21 mouse cellular contexts compared by ENCODE assay signal in the genomic region with DNA sequence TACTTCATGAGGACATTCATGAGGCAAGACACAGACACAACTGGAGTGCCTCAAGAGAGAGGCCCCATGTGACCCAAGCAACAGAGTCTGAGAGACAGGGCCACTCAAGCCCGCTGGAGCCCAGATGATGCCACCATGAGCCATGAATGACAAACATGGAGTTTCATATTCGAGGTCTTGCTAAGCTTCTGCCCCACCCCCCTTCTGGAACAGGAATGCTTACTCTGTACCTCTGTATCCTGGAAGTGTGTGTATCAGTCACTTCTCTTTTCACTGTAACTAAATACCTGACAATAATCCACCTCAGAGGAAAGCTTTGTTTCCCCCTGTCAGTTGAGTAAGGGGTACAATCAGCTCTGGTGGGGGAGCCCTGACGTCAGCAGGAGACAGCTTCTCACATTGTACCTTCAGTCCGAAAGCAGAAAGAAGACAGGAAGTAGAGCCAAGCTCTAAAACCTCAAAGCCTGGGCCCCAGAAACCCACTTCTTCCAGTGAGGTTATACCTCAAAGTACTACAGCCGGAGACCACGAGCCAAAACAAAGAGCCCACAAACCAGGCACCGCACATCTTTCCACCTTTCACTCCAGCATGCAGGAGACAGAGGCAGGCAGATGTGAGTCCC. TPM values are rescaled to one million over a fixed set of nuclear protein-coding genes. Genes with fewer than 3 reads are reported as not detected.
A peak's percentile ranks its signal among the peaks of the same experiment; 100 is the strongest.
DNase-seq lines count a peak whose midpoint lies in the region; ATAC-seq and TF ChIP-seq lines count a peak whose summit lies in the region.
"Had no signal": no experiment of that assay in that cellular context is flagged by ENCODE, and none has a peak within 500 bp of the region (broad histone marks: within the 10 kb centered on the region; RNA-seq: fewer than 3 reads in every experiment).

No protein-coding gene starts in this region.

- H3K9ac ChIP-seq in CH12.LX (ENCODE audit: insufficient read depth, low read depth), result peak overlapping the region; percentile 28
- H3K9ac ChIP-seq in forebrain, embryonic 13.5 days, result no peak overlapping the region
- H3K9ac ChIP-seq: forebrain, embryonic 15.5 days; hindbrain, embryonic 13.5 days; liver, embryonic 14.5 days; lung, embryonic 15.5 days; neural tube, embryonic 15.5 days had no signal

- in situ Hi-C loops in CH12.LX (cut with MboI; ENCODE audit: low pct_ligation_motif_present, low pct_unique_long_range_greater_than_20kb, low sequenced_read_pairs), result no loop called here

- H3K27me3 ChIP-seq in spleen, adult 2 months (ENCODE audit: control insufficient read depth, insufficient read depth, low read length), result no peaks in the 10 kb centered on the region
- no peaks in the 10 kb centered on the region for H3K27me3 ChIP-seq in CH12.LX (replicated peaks)
- no peaks in the 10 kb centered on the region for H3K27me3 ChIP-seq in splenic B cell, adult 2 months (ENCODE audit: control insufficient read depth, insufficient read depth, low read length, poor library complexity, severe bottlenecking)
- no peaks in the 10 kb centered on the region for H3K27me3 ChIP-seq in forebrain, embryonic 13.5 days
- H3K27me3 ChIP-seq: forebrain, embryonic 15.5 days; hindbrain, embryonic 13.5 days; lung, embryonic 15.5 days; neural tube, embryonic 15.5 days had no signal

- H3K4me3 ChIP-seq in spleen, adult 2 months (ENCODE audit: extremely low read depth, insufficient read depth, insufficient read length), result no peak overlapping the region
- H3K4me3 ChIP-seq in CH12.LX (replicated peaks in 1 of 3; ENCODE audit: low read depth in 2 of 3, low read length in 2 of 3, poor library complexity in 1 of 3), result no peak overlapping the region
- no peak overlapping the region for H3K4me3 ChIP-seq in forebrain, embryonic 13.5 days
- H3K4me3 ChIP-seq: forebrain, embryonic 15.5 days; heart, adult 2 months; hindbrain, embryonic 13.5 days; lung, embryonic 15.5 days; neural tube, embryonic 15.5 days had no signal

- TF ChIP-seq CTCF in spleen, adult 2 months (IDR thresholded peaks at IDR 0.05; ENCODE audit: extremely low read depth, insufficient read depth, insufficient read length, insufficient replicate concordance), result no peak
- no peak for TF ChIP-seq CTCF in CH12.LX (conservative IDR thresholded peaks at IDR 0.05 in 1 of 2, IDR thresholded peaks at IDR 0.05 in 1 of 2; ENCODE audit: low read depth in 2 of 2, low read length in 2 of 2)

- H3K4me2 ChIP-seq in CH12.LX (ENCODE audit: insufficient read depth, low read depth, poor library complexity, severe bottlenecking), result peak overlapping the region; percentile 42
- H3K4me2 ChIP-seq in forebrain, embryonic 13.5 days, result no peak overlapping the region
- H3K4me2 ChIP-seq: forebrain, embryonic 15.5 days; hindbrain, embryonic 13.5 days; lung, embryonic 15.5 days; midbrain, embryonic 11.5 days; neural tube, embryonic 15.5 days had no signal

- no peak for TF ChIP-seq RAD21 in CH12.LX (IDR thresholded peaks at IDR 0.05; ENCODE audit: low read depth, low read length)

- no peak for TF ChIP-seq POLR2A in spleen, adult 2 months (IDR thresholded peaks at IDR 0.05; ENCODE audit: low read depth, low read length)
- no peak for TF ChIP-seq POLR2A in CH12.LX (IDR thresholded peaks at IDR 0.05; ENCODE audit: low read depth, low read length)

- WGBS in spleen, adult 2 months, result 23% methylated on average over 7 of the region's 7 CpGs
- 86% methylated on average over 7 of the region's 7 CpGs for WGBS in forebrain, embryonic 13.5 days

- TF ChIP-seq EP300 in CH12.LX (IDR thresholded peaks at IDR 0.05; ENCODE audit: low read length), result peak; percentile 74

- H3K9me3 ChIP-seq in CH12.LX (replicated peaks; ENCODE audit: low read length), result peaks cover 9% of the 10 kb centered on the region
- no peaks in the 10 kb centered on the region for H3K9me3 ChIP-seq in forebrain, embryonic 13.5 days (replicated peaks)
- H3K9me3 ChIP-seq: forebrain, embryonic 15.5 days; hindbrain, embryonic 13.5 days; lung, embryonic 15.5 days; neural tube, embryonic 15.5 days had no signal

- dilution Hi-C loops in CH12.LX (cut with MboI; ENCODE audit: extremely low pct_ligation_motif_present, extremely low pct_unique_long_range_greater_than_20kb, low sequenced_read_pairs), result no loop called here

- DNase-seq in spleen, adult 2 months (ENCODE audit: low read depth in 1 of 2, low spot score in 2 of 2), result no peak
- no peak for DNase-seq in spleen, adult 12 weeks (ENCODE audit: low spot score)
- peak; percentile 53 for DNase-seq in CH12.LX (ENCODE audit: extremely low read depth)
- DNase-seq in splenic B cell, adult 2 months (ENCODE audit: low read depth, low spot score), result peak; percentile 63
- no peak for DNase-seq in embryo, embryonic 9.5 days (ENCODE audit: extremely low spot score)
- DNase-seq: cerebellum, adult 18-20 months; cerebellum, postnatal 14 days; embryo, embryonic 11 days; gastrocnemius, postnatal 14 days; heart, adult 2 months; kidney, adult 18-20 months; lung, postnatal 4 days; thymus, postnatal 25 days had no signal

- H3K4me1 ChIP-seq in spleen, adult 2 months (ENCODE audit: control insufficient read depth, insufficient read depth, insufficient read length), result peaks cover 22% of the 10 kb centered on the region; the same call in 1 of the 2 replicates
- H3K4me1 ChIP-seq in CH12.LX (ENCODE audit: control insufficient read depth in 1 of 2, insufficient read depth in 2 of 2), result peaks cover 56 to 97% of the 10 kb centered on the region in 2 experiments
- H3K4me1 ChIP-seq in forebrain, embryonic 13.5 days, result peaks cover 12% of the 10 kb centered on the region; the same call in 1 of the 2 replicates
- H3K4me1 ChIP-seq: lung, embryonic 15.5 days; neural tube, embryonic 15.5 days had no signal

- ATAC-seq in hematopoietic stem cell, adult 5-6 weeks (replicated peaks in 1 of 2; ENCODE audit: insufficient read depth in 1 of 2, low FRiP score in 2 of 2, low TSS enrichment in 1 of 2, low read depth in 1 of 2, poor library complexity in 2 of 2, severe bottlenecking in 2 of 2), result peak; percentile 30 to 47; a peak in 3 of 4 replicates
- no peak for ATAC-seq in forebrain, embryonic 13.5 days
- ATAC-seq: forebrain, embryonic 15.5 days had no signal

- peak overlapping the region; percentile 49; the same call in 1 of the 2 replicates for H3K27ac ChIP-seq in spleen, adult 2 months (ENCODE audit: insufficient read depth, low read length)
- H3K27ac ChIP-seq in CH12.LX (ENCODE audit: insufficient read depth, low read depth), result peak overlapping the region; percentile 63
- H3K27ac ChIP-seq in forebrain, embryonic 13.5 days, result no peak overlapping the region
- H3K27ac ChIP-seq: forebrain, embryonic 15.5 days; hindbrain, embryonic 13.5 days; liver, embryonic 14.5 days; lung, embryonic 15.5 days; neural tube, embryonic 15.5 days had no signal

- peaks cover 84% of the 10 kb centered on the region for H3K79me2 ChIP-seq in CH12.LX (replicated peaks; ENCODE audit: control insufficient read depth, extremely low read depth, insufficient read depth, poor library complexity, severe bottlenecking)

- no peaks in the 10 kb centered on the region for H3K36me3 ChIP-seq in spleen, adult 2 months (ENCODE audit: control insufficient read depth, insufficient read depth, low read length)
- H3K36me3 ChIP-seq in CH12.LX (replicated peaks in 1 of 2; ENCODE audit: control insufficient read depth in 1 of 2, insufficient read depth in 1 of 2, low read length in 1 of 2), result peaks cover 10 to 71% of the 10 kb centered on the region in 2 experiments
- H3K36me3 ChIP-seq in splenic B cell, adult 2 months (ENCODE audit: control insufficient read depth, insufficient read depth, low read length, poor library complexity, severe bottlenecking), result no peaks in the 10 kb centered on the region
- H3K36me3 ChIP-seq in forebrain, embryonic 13.5 days (ENCODE audit: poor library complexity, severe bottlenecking), result no peaks in the 10 kb centered on the region
- H3K36me3 ChIP-seq: forebrain, embryonic 15.5 days; hindbrain, embryonic 13.5 days; lung, embryonic 15.5 days; neural tube, embryonic 15.5 days had no signal

TF ChIP-seq in CH12.LX, 34 proteins besides CTCF, POLR2A, EP300 and RAD21 (continues in another document):
- TF ChIP-seq ELF1 (IDR thresholded peaks at IDR 0.05; ENCODE audit: low read depth, low read length) (no peak; the same call in 1 of the 2 replicates), ZC3H11A (IDR thresholded peaks at IDR 0.05; ENCODE audit: low read depth, low read length) (no peak), USF2 (conservative IDR thresholded peaks at IDR 0.05; ENCODE audit: low read depth, low read length) (peak; percentile 30), KAT2A (IDR thresholded peaks at IDR 0.05; ENCODE audit: insufficient replicate concordance, low read length) (no peak), NELFE (IDR thresholded peaks at IDR 0.05; ENCODE audit: low read depth, low read length) (0 out of 2 replicates have a peak, but pooled peaks have one; percentile 13), MAFK (IDR thresholded peaks at IDR 0.05; ENCODE audit: insufficient replicate concordance, low read length) (peak; percentile 61; the same call in 1 of the 2 replicates), GABPA (IDR thresholded peaks at IDR 0.05; ENCODE audit: insufficient replicate concordance, low read depth, low read length) (no peak), IRF4 (IDR thresholded peaks at IDR 0.05; ENCODE audit: low read depth, low read length) (0 out of 2 replicates have a peak, but pooled peaks have one; percentile 19), E2F4 (IDR thresholded peaks at IDR 0.05; ENCODE audit: insufficient replicate concordance, low read depth, low read length) (peak; percentile 47; the same call in 1 of the 2 replicates), MXI1 (IDR thresholded peaks at IDR 0.05; ENCODE audit: low read depth, low read length) (peak; percentile 62; the same call in 1 of the 2 replicates), ZKSCAN1 (IDR thresholded peaks at IDR 0.05; ENCODE audit: borderline replicate concordance, low read depth, low read length) (no peak), JUN (IDR thresholded peaks at IDR 0.05; ENCODE audit: insufficient read depth, low read depth, low read length) (peak; percentile 11; the same call in 1 of the 2 replicates), CHD2 (IDR thresholded peaks at IDR 0.05; ENCODE audit: low read length) (peak; percentile 52), CHD1 (IDR thresholded peaks at IDR 0.05; ENCODE audit: low read depth, low read length) (no peak), MAX (IDR thresholded peaks at IDR 0.05; ENCODE audit: low read length) (no peak; the same call in 1 of the 2 replicates), ZMIZ1 (IDR thresholded peaks at IDR 0.05; ENCODE audit: low read depth, low read length) (no peak), NRF1 (IDR thresholded peaks at IDR 0.05; ENCODE audit: low read depth, low read length) (0 out of 2 replicates have a peak, but pooled peaks have one; percentile 13), MYC (IDR thresholded peaks at IDR 0.05; ENCODE audit: low read depth, low read length) (no peak)

RNA-seq across cellular contexts. Expression of gene Ankrd33b, which starts 34.9 kb away (rescaled TPM):
- polyA plus RNA-seq in spleen, adult 2 months (2012; rRNA removed), result 3.7 and 8.1 TPM in 2 replicates
- total RNA-seq in CH12.LX (2012; rRNA removed), result 38.1 and 50.0 TPM in 2 replicates
- total RNA-seq in CH12.LX (2014; rRNA removed), result 69.1 and 69.6 TPM in 2 replicates
- 55.3 and 60.3 TPM in 2 replicates for polyA plus RNA-seq in CH12.LX (2012; ENCODE audit: insufficient read length, low read depth)
- total RNA-seq in hematopoietic stem cell, adult 5-6 weeks (2017), result 7.3 and 7.4 TPM in 2 replicates
- polyA plus RNA-seq in forebrain, embryonic 13.5 days (2015; fragmentation: Nextera tagmentation; extraction: Ambion mirVana), result 0.34 and 0.42 TPM in 2 replicates

Comparison
In these comparisons a context has a peak if more than half of its experiments do, and no peak if none do; other contexts are left out.
1. DNase-seq: peak in CH12.LX (single experiment) and splenic B cell, adult 2 months (single experiment); none in spleen, adult 2 months (0 of 2), spleen, adult 12 weeks (single experiment) and embryo, embryonic 9.5 days (single experiment).